Mouse (Mus musculus) embryonic facial prominence, embryonic 12.5 days (tissue): ENCODE data around the gene Faap24. TPM values are rescaled to one million over a fixed set of nuclear protein-coding genes. Genes with fewer than 3 reads are reported as not detected.

Experiments used
- polyA plus RNA-seq: library from polyadenylated mRNA; unstranded; fragments of >200 nt; fragmentation: Nextera tagmentation; extraction: Ambion mirVana; gene quantifications from 2 replicates; pipeline ENCODE4 v1.2.1, GENCODE M21; 2016

The Faap24 gene
- polyA plus RNA-seq, 1 experiment from 2014 or later: 14.0 TPM

Other genes starting within 250 kb of the Faap24 start
- gene Slc7a10, start 210.5 kb downstream of the Faap24 start, polyA plus RNA-seq: 1.7 and 3.0 TPM in 2 replicates
- gene Lrp3, start 181.3 kb downstream of the Faap24 start, polyA plus RNA-seq: 10.5 and 11.9 TPM in 2 replicates
- gene Gpatch1, start 78.4 kb downstream of the Faap24 start, polyA plus RNA-seq: 19.6 and 20.0 TPM in 2 replicates
- 4.1 and 4.9 TPM in 2 replicates for gene Rhpn2, start 62.7 kb downstream of the Faap24 start, polyA plus RNA-seq
- gene Cep89, start 199 bp upstream of the Faap24 start, polyA plus RNA-seq: 56.0 and 58.3 TPM in 2 replicates
- 0.29 and 0.45 TPM in 2 replicates for gene Slc7a9, start 52.0 kb upstream of the Faap24 start, polyA plus RNA-seq
- 0.22 and 0.80 TPM in 2 replicates for gene Tdrd12, start 140.9 kb upstream of the Faap24 start, polyA plus RNA-seq
- gene Nudt19, start 159.5 kb upstream of the Faap24 start, polyA plus RNA-seq: 45.6 and 48.9 TPM in 2 replicates
- gene Rgs9bp, start 188.7 kb upstream of the Faap24 start, polyA plus RNA-seq: 0.09 and 0.20 TPM in 2 replicates
- gene Ankrd27, start 189.4 kb upstream of the Faap24 start, polyA plus RNA-seq: 41.2 and 41.6 TPM in 2 replicates